Mouse (Mus musculus): Measurements from ENCODE around the gene Pitpnm1.

The Pitpnm1 gene

GRCm38 (mm10) chr19:4068717-4069410 lies 30.9 kb upstream of the Pitpnm1 start:
- DNase-seq (ENCODE audit: low spot score) = no peak

GRCm38 (mm10) chr19:4070311-4070710 lies 29.5 kb upstream of the Pitpnm1 start:
- no peak for DNase-seq (ENCODE audit: low spot score)

GRCm38 (mm10) chr19:4070756-4071155 lies 29.0 kb upstream of the Pitpnm1 start:
- no peak for DNase-seq (ENCODE audit: low spot score)

DNA sequence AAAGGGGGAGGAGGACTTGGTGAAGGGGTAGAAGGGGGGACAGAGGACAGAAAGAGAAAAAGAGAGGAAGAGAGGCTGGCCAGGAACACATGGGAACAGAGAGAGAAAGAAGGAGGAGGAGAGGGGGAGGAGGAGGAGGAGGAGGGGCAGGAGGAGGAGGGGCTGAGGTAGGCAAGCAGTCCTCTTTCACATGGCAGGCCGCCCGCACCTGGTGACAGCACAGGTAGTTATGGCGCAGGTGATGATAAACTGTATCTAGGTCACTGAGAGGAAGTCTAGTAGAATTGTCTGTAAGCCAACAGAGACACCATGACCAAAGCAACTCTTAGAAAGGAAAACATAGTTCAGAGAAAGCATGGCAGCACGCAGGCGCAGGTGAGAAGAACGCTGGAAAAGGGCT lies 28.4 kb upstream of the Pitpnm1 start:
- no peak for DNase-seq (ENCODE audit: low spot score)

- DNase-seq (ENCODE audit: low spot score) = no peak
These were observed 26.9 kb upstream of the Pitpnm1 start for GRCm38 (mm10) chr19:4072706-4073424.

- no peak for DNase-seq (ENCODE audit: low spot score)
These were observed 24.3 kb upstream of the Pitpnm1 start for GRCm38 (mm10) chr19:4075531-4075930.

GRCm38 (mm10) chr19:4079594-4079993 lies 20.2 kb upstream of the Pitpnm1 start:
- DNase-seq (ENCODE audit: low spot score) = no peak

GRCm38 (mm10) chr19:4080511-4081009 lies 19.2 kb upstream of the Pitpnm1 start:
- DNase-seq (ENCODE audit: low spot score) = no peak

DNA sequence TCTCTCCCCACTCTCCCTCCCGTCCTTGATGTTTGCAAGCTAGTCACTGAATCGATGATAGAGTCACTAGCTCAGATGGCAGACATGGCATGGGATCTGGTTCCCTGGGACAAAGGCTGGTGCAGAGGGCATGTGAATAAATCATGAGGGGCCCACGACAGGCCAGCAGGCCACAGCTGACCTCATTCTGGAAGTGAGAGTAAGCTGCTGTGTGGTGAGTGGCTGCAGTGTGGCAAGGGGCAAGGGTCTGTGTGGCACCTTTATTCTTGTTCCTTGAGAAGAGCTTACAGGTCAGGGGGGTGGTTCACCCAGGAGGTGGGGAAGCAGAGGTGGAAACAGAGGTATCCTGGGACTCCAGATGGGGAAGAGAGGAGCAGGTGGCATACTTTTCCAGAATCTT lies 18.4 kb upstream of the Pitpnm1 start, which contains the start of gene Cabp2:
Cabp2 (plus strand) TSS at position 185 of the 400 bp plus-strand sequence.
- no peak for DNase-seq (ENCODE audit: low spot score)

GRCm38 (mm10) chr19:4082219-4082965 lies 17.4 kb upstream of the Pitpnm1 start:
- DNase-seq (ENCODE audit: low spot score) = no peak

DNA sequence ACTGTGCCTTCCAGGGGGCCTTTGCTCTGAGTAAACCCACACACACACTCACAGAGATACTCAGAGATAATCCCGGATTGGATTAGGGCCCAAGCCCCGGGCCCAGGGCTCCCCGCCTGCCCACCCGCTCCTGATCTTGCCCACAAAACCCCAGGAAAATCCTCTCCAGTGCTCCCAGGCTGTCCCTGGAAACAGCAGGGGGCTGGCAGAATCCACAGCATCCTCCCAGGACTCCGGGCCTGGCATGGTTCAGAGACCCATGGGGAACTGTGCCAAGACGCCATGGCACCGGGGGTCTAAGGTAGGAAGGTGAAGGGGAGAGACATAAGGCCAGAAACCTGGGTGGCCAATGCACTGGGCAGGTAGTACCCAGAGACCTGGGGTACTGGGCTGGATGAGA lies 16.5 kb upstream of the Pitpnm1 start:
- no peak for DNase-seq (ENCODE audit: low spot score)

GRCm38 (mm10) chr19:4083826-4084225 lies 16.0 kb upstream of the Pitpnm1 start:
- DNase-seq (ENCODE audit: low spot score) = no peak

DNA sequence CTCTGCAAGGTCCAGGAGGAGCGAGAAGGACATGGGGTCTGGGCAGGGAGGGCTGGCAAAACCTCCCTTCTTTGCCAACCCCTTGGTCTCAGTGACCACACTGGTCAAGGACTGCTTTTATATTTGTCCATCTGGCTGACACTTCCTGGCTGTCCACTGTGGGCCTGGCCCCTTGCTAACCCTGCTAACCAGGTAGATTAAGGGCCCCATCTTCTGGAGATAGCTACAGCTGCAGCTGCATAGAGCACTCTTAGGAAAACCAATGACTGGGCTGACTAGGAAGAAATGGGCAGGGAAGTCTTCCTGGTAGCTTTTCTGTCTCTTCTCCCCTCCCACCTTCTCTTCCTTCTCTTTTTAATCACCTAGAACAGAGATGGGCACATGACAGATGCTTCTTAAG lies 14.8 kb upstream of the Pitpnm1 start:
- DNase-seq (ENCODE audit: low spot score) = no peak

DNA sequence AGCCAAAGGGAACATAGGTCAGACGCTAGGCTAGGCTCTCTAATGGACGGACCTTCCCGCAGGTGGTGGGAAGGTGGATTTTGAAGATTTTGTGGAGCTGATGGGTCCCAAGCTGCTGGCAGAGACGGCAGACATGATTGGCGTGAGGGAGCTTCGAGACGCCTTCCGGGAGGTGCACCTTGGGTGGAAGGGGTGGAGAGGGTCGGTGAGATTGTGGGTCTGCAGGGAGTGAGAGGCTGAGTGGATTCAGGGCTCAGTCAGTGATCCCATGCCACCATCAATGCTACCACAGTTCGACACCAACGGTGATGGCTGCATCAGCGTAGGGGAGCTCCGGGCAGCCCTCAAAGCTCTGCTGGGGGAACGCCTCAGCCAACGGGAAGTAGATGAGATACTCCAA lies 13.6 kb upstream of the Pitpnm1 start:
- no peak for DNase-seq (ENCODE audit: low spot score)

GRCm38 (mm10) chr19:4087090-4087489 lies 12.7 kb upstream of the Pitpnm1 start:
- no peak for DNase-seq (ENCODE audit: low spot score)

DNA sequence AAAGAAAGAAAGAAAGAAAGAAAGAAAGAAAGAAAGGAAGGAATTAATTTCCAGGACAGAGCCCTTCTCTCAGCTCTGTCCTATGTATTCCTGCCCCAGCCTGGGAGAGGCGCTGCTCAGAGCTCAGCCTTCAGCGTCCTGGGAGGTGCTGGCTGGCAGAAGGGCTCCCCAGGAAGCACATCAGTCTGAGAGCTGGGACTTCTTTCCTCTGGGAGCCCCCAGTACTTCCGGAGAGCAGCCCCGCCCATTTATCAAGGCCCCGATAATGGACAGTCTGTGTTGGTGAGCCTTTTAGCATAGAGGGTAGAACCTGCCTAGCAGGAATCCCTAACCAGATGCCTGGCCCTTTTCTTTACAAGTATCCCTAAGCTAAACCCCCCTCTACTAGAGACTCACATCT lies 11.7 kb upstream of the Pitpnm1 start:
- no peak for DNase-seq (ENCODE audit: low spot score)

- no peak for DNase-seq (ENCODE audit: low spot score)
These were observed 10.7 kb upstream of the Pitpnm1 start for GRCm38 (mm10) chr19:4089128-4089527.

DNA sequence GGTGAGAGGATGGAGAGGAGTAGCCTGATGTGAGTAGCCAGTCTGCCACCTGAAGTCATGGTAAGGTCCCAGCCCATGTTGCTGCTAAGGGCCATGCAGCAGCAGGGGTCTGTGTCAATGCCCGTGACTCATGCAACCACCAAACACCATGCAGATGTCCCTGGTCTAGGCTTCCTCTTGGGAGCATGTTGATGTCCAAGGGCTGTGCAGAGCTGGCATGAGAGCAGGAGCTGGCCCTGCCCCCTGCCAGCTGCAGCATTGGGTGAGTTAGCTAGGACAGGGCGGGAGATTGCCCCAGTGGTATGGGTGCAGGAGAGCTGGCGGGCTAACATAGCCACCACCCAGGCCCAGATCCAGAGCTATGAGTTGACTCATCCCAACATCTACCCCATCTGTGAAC lies 9.4 kb upstream of the Pitpnm1 start:
- no peak for DNase-seq (ENCODE audit: low spot score)

DNA sequence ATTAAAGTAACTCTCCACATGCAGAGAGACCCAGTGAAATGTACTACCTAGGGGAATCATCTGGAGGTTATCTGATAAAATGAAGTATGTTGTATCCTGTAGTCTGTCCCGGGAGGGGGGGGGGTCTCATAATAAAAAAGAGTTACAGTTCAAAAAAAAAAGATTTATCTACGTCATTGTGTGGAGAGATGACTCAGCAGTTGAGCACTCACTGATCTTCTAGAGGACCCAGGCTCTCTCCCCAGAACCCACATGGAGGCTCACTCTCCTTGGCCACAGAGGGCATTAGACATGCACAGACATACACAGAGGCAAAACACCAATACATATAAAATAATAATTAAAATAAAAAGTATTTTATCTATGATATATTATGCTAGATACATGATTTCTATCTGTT lies 8.4 kb upstream of the Pitpnm1 start:
- DNase-seq (ENCODE audit: low spot score) = no peak

DNA sequence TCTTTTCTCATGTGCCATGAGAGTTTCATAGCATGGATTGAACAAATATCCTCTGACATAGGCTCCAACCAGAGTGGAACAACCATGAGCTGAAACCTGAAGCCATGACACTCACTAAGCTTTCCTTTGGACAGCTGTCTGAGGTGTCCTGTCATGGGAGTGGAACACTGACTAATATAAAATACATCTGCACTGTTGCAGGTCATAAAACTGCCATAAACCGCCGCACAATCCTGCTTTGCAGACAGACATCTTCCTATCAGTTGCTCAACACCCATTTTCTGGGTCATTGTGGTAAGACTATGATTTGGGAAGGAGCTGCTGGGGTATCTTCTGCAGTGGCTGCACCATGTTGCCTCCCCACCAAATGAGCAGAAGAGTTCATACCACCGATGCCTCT lies 7.0 kb upstream of the Pitpnm1 start:
- DNase-seq (ENCODE audit: low spot score) = no peak

DNA sequence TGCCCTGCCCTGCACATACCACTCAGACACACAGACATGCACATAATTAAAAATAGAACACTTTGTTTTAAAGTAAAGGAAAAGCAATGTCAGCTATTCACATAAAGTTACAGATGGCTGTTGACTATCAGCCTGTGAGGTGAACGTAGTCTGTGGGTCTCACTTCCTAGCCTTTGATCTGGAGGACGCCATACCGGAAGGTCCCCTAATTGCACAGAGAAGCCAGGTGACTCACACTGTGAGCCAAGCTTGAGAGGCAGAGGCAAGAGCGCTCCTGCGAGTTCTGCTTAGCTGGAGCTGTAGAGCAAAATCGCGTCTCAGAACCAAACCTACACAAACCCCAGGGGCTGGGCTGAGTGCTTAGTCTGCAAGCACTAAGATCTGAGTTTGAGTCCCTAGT lies 6.0 kb upstream of the Pitpnm1 start:
- no peak for DNase-seq (ENCODE audit: low spot score)

DNA sequence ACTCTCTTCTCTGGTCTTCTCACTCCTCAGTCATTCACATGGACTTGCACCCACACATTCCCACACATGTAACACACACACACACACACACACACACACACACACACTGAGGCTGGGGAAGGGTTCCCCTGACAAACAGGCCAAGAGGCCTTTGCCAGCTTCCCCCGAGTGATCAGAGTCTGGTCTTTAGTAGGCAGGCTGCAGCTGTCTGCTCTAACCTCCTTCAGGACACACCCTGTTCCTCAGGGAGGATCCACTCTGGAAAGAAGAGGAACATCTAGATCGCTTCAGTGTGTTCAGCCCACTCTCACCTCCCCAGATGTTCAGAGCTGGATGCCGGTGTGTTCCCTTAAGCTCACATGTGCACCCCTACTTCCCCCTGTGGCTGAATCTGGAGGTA lies 5.5 kb upstream of the Pitpnm1 start:
- DNase-seq (ENCODE audit: low spot score) = no peak

- DNase-seq (ENCODE audit: low spot score) = no peak
These were observed 5.0 kb upstream of the Pitpnm1 start for GRCm38 (mm10) chr19:4094774-4095303.
